10 mouse cellular contexts compared by ENCODE assay signal in genomic region chr11:113283376-113283811, GRCm38 (mm10).
DNase-seq lines count a peak whose midpoint lies in the region; ATAC-seq lines count a peak whose summit lies in the region.
"Had no signal": no experiment of that assay in that cellular context is flagged by ENCODE, and none has a peak within 500 bp of the region (broad histone marks: within the 10 kb centered on the region; RNA-seq: fewer than 3 reads in every experiment).

No protein-coding gene starts in this region.

- H3K27me3 ChIP-seq in hindbrain, embryonic 10.5 days (ENCODE audit: insufficient read depth, poor library complexity, severe bottlenecking): peaks cover 43% of the 10 kb centered on the region
- H3K27me3 ChIP-seq in hindbrain, embryonic 14.5 days (ENCODE audit: control insufficient read depth, insufficient read depth, low read length): no peaks in the 10 kb centered on the region
- H3K27me3 ChIP-seq: limb, embryonic 13.5 days; Patski had no signal

- no peaks in the 10 kb centered on the region for H3K9me3 ChIP-seq in hindbrain, embryonic 10.5 days
- no peaks in the 10 kb centered on the region for H3K9me3 ChIP-seq in hindbrain, embryonic 14.5 days (ENCODE audit: control insufficient read depth, low read length)
- H3K9me3 ChIP-seq: limb, embryonic 13.5 days had no signal

- H3K4me2 ChIP-seq in hindbrain, embryonic 14.5 days (replicated peaks): no peak overlapping the region
- H3K4me2 ChIP-seq: limb, embryonic 13.5 days had no signal

- no peak overlapping the region for H3K9ac ChIP-seq in hindbrain, embryonic 14.5 days
- H3K9ac ChIP-seq: limb, embryonic 13.5 days had no signal

- no peak overlapping the region for H3K4me3 ChIP-seq in hindbrain, embryonic 10.5 days
- H3K4me3 ChIP-seq in hindbrain, embryonic 14.5 days (replicated peaks; ENCODE audit: low read length): no peak overlapping the region
- H3K4me3 ChIP-seq: limb, embryonic 13.5 days had no signal

- peak overlapping the region; percentile 59; the same call in 1 of the 2 replicates for H3K27ac ChIP-seq in hindbrain, embryonic 10.5 days
- H3K27ac ChIP-seq in hindbrain, embryonic 14.5 days: no peak overlapping the region
- H3K27ac ChIP-seq: limb, embryonic 13.5 days had no signal

- WGBS in hindbrain, embryonic 10.5 days: 53% methylated on average over 11 of the region's 11 CpGs
- WGBS in hindbrain, embryonic 14.5 days: 46% methylated on average over 11 of the region's 11 CpGs

- no peak for ATAC-seq in hindbrain, embryonic 14.5 days (ENCODE audit: low FRiP score)
- no peak for ATAC-seq in inflammation-experienced regulatory T-cells, adult 6 months
- ATAC-seq: Patski had no signal

- H3K36me3 ChIP-seq in hindbrain, embryonic 10.5 days: no peaks in the 10 kb centered on the region
- no peaks in the 10 kb centered on the region for H3K36me3 ChIP-seq in hindbrain, embryonic 14.5 days (replicated peaks; ENCODE audit: control insufficient read depth, insufficient read depth)
- H3K36me3 ChIP-seq: limb, embryonic 13.5 days had no signal

- peaks cover 43% of the 10 kb centered on the region for H3K4me1 ChIP-seq in hindbrain, embryonic 10.5 days (replicated peaks)
- peaks cover 10% of the 10 kb centered on the region for H3K4me1 ChIP-seq in hindbrain, embryonic 14.5 days (replicated peaks; ENCODE audit: control insufficient read depth, insufficient read depth, low read length)

- no peak for DNase-seq in hindbrain, embryonic 10.5 days (ENCODE audit: low spot score)
- DNase-seq in hindbrain, embryonic 14.5 days (ENCODE audit: low spot score): no peak
- peak; percentile 43 for DNase-seq in adrenal gland, postnatal 25 days
- DNase-seq in gastrocnemius, postnatal 10 days: peak; percentile 28
- peak; percentile 52 for DNase-seq in lung, postnatal 14 days
- DNase-seq in B cell, adult 2 months: no peak
- no peak for DNase-seq in layer of hippocampus, adult 9-10 months (ENCODE audit: low spot score)

Comparison
In these comparisons a context has a peak if more than half of its experiments do, and no peak if none do; other contexts are left out.
1. DNase-seq: peak in adrenal gland, postnatal 25 days (single experiment), gastrocnemius, postnatal 10 days (single experiment) and lung, postnatal 14 days (single experiment); none in hindbrain, embryonic 10.5 days (single experiment), hindbrain, embryonic 14.5 days (single experiment), B cell, adult 2 months (0 of 2) and layer of hippocampus, adult 9-10 months (single experiment).